Comparison of ENCODE assay signal across 14 mouse cellular contexts in the genomic region with DNA sequence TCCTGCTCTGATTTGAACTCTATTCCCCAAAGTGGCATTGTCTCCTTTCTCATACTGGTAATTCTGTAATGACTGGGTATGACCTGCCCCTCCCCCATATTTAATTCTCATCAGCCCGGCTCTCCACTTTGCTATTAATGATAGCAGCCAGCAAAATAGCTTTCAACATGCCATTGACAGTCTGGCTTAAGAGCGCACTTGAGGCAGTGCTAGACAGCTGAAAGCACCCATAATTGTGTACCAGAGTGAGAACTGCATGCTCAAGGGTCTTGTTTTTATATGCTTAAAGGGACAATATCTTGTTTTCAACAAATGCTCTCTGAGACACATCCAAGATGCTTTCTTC. TPM values are rescaled to one million over a fixed set of nuclear protein-coding genes. Genes with fewer than 3 reads are reported as not detected.
DNase-seq lines count a peak whose midpoint lies in the region; ATAC-seq lines count a peak whose summit lies in the region.
"Had no signal": no experiment of that assay in that cellular context is flagged by ENCODE, and none has a peak within 500 bp of the region (broad histone marks: within the 10 kb centered on the region; RNA-seq: fewer than 3 reads in every experiment).

No protein-coding gene starts in this region.

- 0 out of 2 replicates have a peak, but pooled peaks cover 3% of the 10 kb centered on the region for H3K36me3 ChIP-seq in heart, embryonic 12.5 days
- H3K36me3 ChIP-seq in lung, embryonic 15.5 days = peaks cover 24% of the 10 kb centered on the region; the same call in 1 of the 2 replicates
- H3K36me3 ChIP-seq in hindbrain, embryonic 15.5 days = no peaks in the 10 kb centered on the region; the same call in none of the 2 replicates
- H3K36me3 ChIP-seq in neural tube, embryonic 15.5 days = no peaks in the 10 kb centered on the region

- H3K4me1 ChIP-seq in heart, embryonic 12.5 days (replicated peaks) = peaks cover 84% of the 10 kb centered on the region
- H3K4me1 ChIP-seq in lung, embryonic 15.5 days = peaks cover 80% of the 10 kb centered on the region
- H3K4me1 ChIP-seq in hindbrain, embryonic 15.5 days (replicated peaks) = peaks cover 94% of the 10 kb centered on the region
- H3K4me1 ChIP-seq in neural tube, embryonic 15.5 days = peaks cover 92% of the 10 kb centered on the region

- peaks cover 81% of the 10 kb centered on the region for H3K27me3 ChIP-seq in heart, embryonic 12.5 days (replicated peaks)
- H3K27me3 ChIP-seq in lung, embryonic 15.5 days = peaks cover 4% of the 10 kb centered on the region; the same call in 1 of the 2 replicates
- no peaks in the 10 kb centered on the region for H3K27me3 ChIP-seq in hindbrain, embryonic 15.5 days
- 0 out of 2 replicates have a peak, but pooled peaks cover 3% of the 10 kb centered on the region for H3K27me3 ChIP-seq in neural tube, embryonic 15.5 days (replicated peaks)
- H3K27me3 ChIP-seq: embryonic facial prominence, embryonic 15.5 days; limb, embryonic 15.5 days had no signal

- no peaks in the 10 kb centered on the region for H3K9me3 ChIP-seq in heart, embryonic 12.5 days (replicated peaks)
- no peaks in the 10 kb centered on the region for H3K9me3 ChIP-seq in lung, embryonic 15.5 days
- no peaks in the 10 kb centered on the region for H3K9me3 ChIP-seq in hindbrain, embryonic 15.5 days
- no peaks in the 10 kb centered on the region for H3K9me3 ChIP-seq in neural tube, embryonic 15.5 days (replicated peaks)
- H3K9me3 ChIP-seq: embryonic facial prominence, embryonic 15.5 days; limb, embryonic 15.5 days; megakaryocyte, embryonic 14.5 days had no signal

- 31% methylated on average over 2 of the region's 2 CpGs for WGBS in heart, embryonic 12.5 days
- WGBS in lung, embryonic 15.5 days = 53% methylated on average over 2 of the region's 2 CpGs
- WGBS in hindbrain, embryonic 15.5 days = 28% methylated on average over 2 of the region's 2 CpGs
- 27% methylated on average over 2 of the region's 2 CpGs for WGBS in neural tube, embryonic 15.5 days

- H3K4me2 ChIP-seq in heart, embryonic 12.5 days = peak overlapping the region; percentile 53
- H3K4me2 ChIP-seq in lung, embryonic 15.5 days = peak overlapping the region; percentile 9; the same call in 1 of the 2 replicates
- H3K4me2 ChIP-seq in hindbrain, embryonic 15.5 days = peak overlapping the region; percentile 25; the same call in 1 of the 2 replicates
- peak overlapping the region; percentile 31 for H3K4me2 ChIP-seq in neural tube, embryonic 15.5 days
- H3K4me2 ChIP-seq: embryonic facial prominence, embryonic 15.5 days had no signal

- intact Hi-C loops in left cerebral cortex, postnatal 25 days (cut with DNase I) = no loop called here

- no peak for DNase-seq in heart, adult 18-20 months
- DNase-seq in lung, postnatal 4 days = no peak
- DNase-seq in left cerebral cortex, postnatal 25 days (ENCODE audit: low spot score in 2 of 2) = no peak
- DNase-seq in thymus, postnatal 4 days = no peak
- DNase-seq: cerebellum, adult 9-11 months had no signal

- no peak overlapping the region for H3K27ac ChIP-seq in heart, embryonic 12.5 days (ENCODE audit: poor library complexity, severe bottlenecking)
- no peak overlapping the region for H3K27ac ChIP-seq in lung, embryonic 15.5 days
- no peak overlapping the region for H3K27ac ChIP-seq in hindbrain, embryonic 15.5 days (replicated peaks)
- H3K27ac ChIP-seq in neural tube, embryonic 15.5 days (replicated peaks) = no peak overlapping the region
- H3K27ac ChIP-seq: embryonic facial prominence, embryonic 15.5 days; limb, embryonic 15.5 days had no signal

- H3K9ac ChIP-seq in heart, embryonic 12.5 days = no peak overlapping the region
- no peak overlapping the region for H3K9ac ChIP-seq in lung, embryonic 15.5 days
- no peak overlapping the region for H3K9ac ChIP-seq in hindbrain, embryonic 15.5 days
- no peak overlapping the region for H3K9ac ChIP-seq in neural tube, embryonic 15.5 days (replicated peaks)
- H3K9ac ChIP-seq: embryonic facial prominence, embryonic 15.5 days; limb, embryonic 15.5 days had no signal

- peak; percentile 33; the same call in 1 of the 2 replicates for ATAC-seq in heart, embryonic 12.5 days (ENCODE audit: insufficient number of reproducible peaks, low FRiP score)
- no peak for ATAC-seq in lung, embryonic 15.5 days (ENCODE audit: borderline replicate concordance, extremely low read depth, low FRiP score, low TSS enrichment)
- ATAC-seq in hindbrain, embryonic 15.5 days (ENCODE audit: low FRiP score, low read depth) = no peak
- no peak; the same call in 1 of the 2 replicates for ATAC-seq in neural tube, embryonic 15.5 days (ENCODE audit: low FRiP score)
- ATAC-seq: activated CD4-positive, CD25-positive, alpha-beta regulatory T cell, adult 4 months; intestine, embryonic 16.5 days had no signal

- H3K4me3 ChIP-seq in heart, embryonic 12.5 days = no peak overlapping the region
- no peak overlapping the region for H3K4me3 ChIP-seq in lung, embryonic 15.5 days
- no peak overlapping the region for H3K4me3 ChIP-seq in hindbrain, embryonic 15.5 days
- no peak overlapping the region for H3K4me3 ChIP-seq in neural tube, embryonic 15.5 days (replicated peaks)
- H3K4me3 ChIP-seq: embryonic facial prominence, embryonic 15.5 days; limb, embryonic 15.5 days had no signal

RNA-seq across cellular contexts. Expression of a gene that starts 8.9 kb away (rescaled TPM):
- 12.7 and 12.8 TPM in 2 replicates for polyA plus RNA-seq in heart, embryonic 12.5 days (2016; fragmentation: Nextera tagmentation; extraction: Ambion mirVana)
- total RNA-seq in heart, adult 18-20 months (2021) = 10 to 100 TPM; 15.2 to 21.9 TPM
- 25.2 and 27.1 TPM in 2 replicates for polyA plus RNA-seq in lung, embryonic 15.5 days (2015; fragmentation: Nextera tagmentation; extraction: Ambion mirVana)
- polyA plus RNA-seq in hindbrain, embryonic 15.5 days (2015; fragmentation: Nextera tagmentation; extraction: Ambion mirVana) = 23.6 and 28.8 TPM in 2 replicates
- 20.5 and 24.2 TPM in 2 replicates for polyA plus RNA-seq in neural tube, embryonic 15.5 days (2015; fragmentation: Nextera tagmentation; extraction: Ambion mirVana)
- total RNA-seq in left cerebral cortex, postnatal 25 days (2021) = 10 to 100 TPM; 67.9 to 79.5 TPM
